Mouse (Mus musculus) testis, adult 2 months (tissue): Measurements from ENCODE around the gene Hpn.

Source experiments
- CTCF ChIP-seq: fragments of 200-500 bp; IDR thresholded peaks from 2 replicates; pipeline ENCODE4 v1.5.1; 2012; ENCODE audit warnings: low read depth, mild to moderate bottlenecking, inconsistent platforms, low read length, moderate library complexity; ENCODE audit not compliant: control insufficient read depth, insufficient read depth, insufficient replicate concordance
- POLR2A ChIP-seq: fragments of 200-500 bp; IDR thresholded peaks from 2 replicates; pipeline ENCODE4 v1.6.1; 2012; ENCODE audit warnings: low read depth, mild to moderate bottlenecking, inconsistent platforms, low read length, moderate library complexity; ENCODE audit not compliant: control insufficient read depth

DNA sequence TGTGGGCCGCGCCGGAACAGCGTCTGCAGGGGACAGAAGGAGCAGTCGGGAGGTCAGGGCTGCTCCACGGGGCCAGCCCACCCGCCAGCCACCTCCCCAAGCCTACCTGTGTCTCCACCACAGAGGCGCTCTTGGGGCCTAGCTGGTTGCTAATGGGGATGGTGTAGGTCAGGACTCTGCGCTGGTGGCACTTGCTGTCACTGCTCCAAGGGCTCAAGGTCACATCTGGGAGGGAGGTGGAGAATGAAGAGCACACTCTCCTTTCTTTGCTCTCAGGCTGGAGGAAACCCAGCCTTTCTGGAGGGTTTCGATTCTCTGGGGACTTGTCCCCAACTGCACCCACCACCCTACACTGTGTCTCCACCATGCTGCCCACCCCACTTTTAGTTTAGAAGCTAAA lies 20.6 kb upstream of the Hpn start:
- no peak for TF ChIP-seq CTCF
- TF ChIP-seq POLR2A, result no peak
